Mouse (Mus musculus): ENCODE results near the gene Ncstn. TPM values are rescaled to one million over a fixed set of nuclear protein-coding genes. Genes with fewer than 3 reads are reported as not detected.

Ncstn gene
- polyA plus RNA-seq, 1 experiment from 2014 or later = 86.8 TPM

DNA sequence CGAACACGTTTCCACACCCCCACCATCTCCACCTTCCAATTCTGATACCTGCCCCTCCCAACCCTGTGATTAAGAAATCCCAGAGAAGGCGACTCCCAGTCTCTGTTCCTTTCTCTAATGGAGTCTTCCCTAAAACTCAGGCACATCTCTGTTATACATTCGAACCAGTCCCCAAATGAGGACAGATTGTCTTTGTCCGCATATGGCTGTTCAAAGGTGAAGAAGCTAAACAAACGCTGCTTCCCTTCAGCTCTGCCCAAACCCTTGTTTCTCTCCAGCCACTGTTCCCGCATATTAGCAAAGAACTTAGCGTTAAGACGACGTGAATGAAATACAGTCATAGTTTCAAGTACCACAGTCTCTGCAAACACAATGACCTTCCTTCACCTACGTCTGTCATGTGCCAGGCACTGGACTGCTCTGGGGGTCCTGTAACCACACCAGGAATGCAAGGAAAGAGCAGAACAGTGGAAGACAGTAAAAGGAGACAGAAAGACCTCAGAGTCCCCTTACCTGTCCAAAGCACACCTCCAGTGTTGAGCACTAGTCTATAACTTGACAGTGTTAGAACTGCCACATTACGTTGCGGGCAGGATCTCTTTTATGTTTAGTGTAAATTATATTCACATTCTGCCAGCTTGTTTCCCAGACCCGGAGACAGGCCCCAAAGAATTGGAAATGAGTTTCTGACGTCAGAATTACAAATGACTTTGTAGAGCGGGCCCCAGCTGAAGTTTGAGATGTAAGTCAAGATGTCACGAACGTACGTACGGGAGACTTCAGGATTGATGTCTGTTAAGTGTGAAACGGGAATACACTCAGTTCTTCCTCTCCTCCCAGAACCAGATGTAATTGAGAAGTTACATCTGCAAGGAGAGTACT, 54.0 kb downstream of the Ncstn start, which contains the start of gene Vangl2:
Gene Vangl2 (minus strand): TSS at position 51 of the 882 bp plus-strand sequence.
- ATAC-seq (ENCODE audit: insufficient number of reproducible peaks, low FRiP score, low TSS enrichment, low read depth) = no peak
- H3K27ac ChIP-seq (replicated peaks; ENCODE audit: low read depth, low read length) = peak within 1 kb of the TSS; percentile 56

DNA sequence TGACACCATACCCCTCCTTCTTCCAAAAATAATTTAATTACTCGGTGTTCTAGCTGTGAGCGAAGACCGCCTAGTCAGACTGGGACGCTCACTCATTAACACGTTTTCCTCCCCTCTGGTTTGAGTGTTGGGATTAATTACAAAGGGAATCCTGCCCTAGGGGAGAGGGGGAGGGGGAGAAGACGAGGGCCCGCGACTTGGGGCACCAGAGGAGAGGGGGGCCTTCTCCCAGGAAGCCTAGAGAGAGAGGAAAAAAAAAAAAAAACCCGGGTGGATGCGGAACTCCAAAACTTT, 54.8 kb downstream of the Ncstn start:
- Histone ChIP-seq H3K36me3 (ENCODE audit: control insufficient read depth, insufficient read depth, low read length) (no peaks in the 10 kb centered on the region), H3K9ac (ENCODE audit: low read length) (peak overlapping the region; percentile 98), H3K9me3 (ENCODE audit: control insufficient read depth, low read length) (no peaks in the 10 kb centered on the region), H3K27me3 (ENCODE audit: control insufficient read depth, insufficient read depth, low read length) (no peaks in the 10 kb centered on the region), H3K27ac (replicated peaks; ENCODE audit: low read depth, low read length) (peak overlapping the region; percentile 56), H3K4me2 (ENCODE audit: low read depth, severe bottlenecking) (peak overlapping the region; percentile 75), H3K4me3 (ENCODE audit: low read depth, low read length) (0 out of 2 replicates have a peak overlapping the region, but pooled peaks have one; percentile 89), H3K4me1 (ENCODE audit: control insufficient read depth, insufficient read depth, low read length) (peaks cover 24% of the 10 kb centered on the region)
- WGBS = 3% methylated on average over 10 of the region's 10 CpGs
- DNase-seq (ENCODE audit: low spot score) (no peak), ATAC-seq (ENCODE audit: insufficient number of reproducible peaks, low FRiP score, low TSS enrichment, low read depth) (no peak)

More for the DNA sequence above, 54.0 kb downstream of the Ncstn start, which contains the start of gene Vangl2:
- H3K4me2 ChIP-seq (ENCODE audit: low read depth, severe bottlenecking) = peak within 1 kb of the TSS; percentile 75
- 50% methylated on average over 21 of the region's 21 CpGs for WGBS
- H3K36me3 ChIP-seq (ENCODE audit: control insufficient read depth, insufficient read depth, low read length) = no peaks in the 10 kb centered on the region
- H3K9me3 ChIP-seq (ENCODE audit: control insufficient read depth, low read length) = no peaks in the 10 kb centered on the region
- DNase-seq (ENCODE audit: low spot score) = no peak
- H3K9ac ChIP-seq (ENCODE audit: low read length) = peak within 1 kb of the TSS; percentile 98
- H3K4me3 ChIP-seq (ENCODE audit: low read depth, low read length) = peak within 1 kb of the TSS; percentile 89
- H3K4me1 ChIP-seq (ENCODE audit: control insufficient read depth, insufficient read depth, low read length) = peaks cover 24% of the 10 kb centered on the region
- H3K27me3 ChIP-seq (ENCODE audit: control insufficient read depth, insufficient read depth, low read length) = no peaks in the 10 kb centered on the region

DNA sequence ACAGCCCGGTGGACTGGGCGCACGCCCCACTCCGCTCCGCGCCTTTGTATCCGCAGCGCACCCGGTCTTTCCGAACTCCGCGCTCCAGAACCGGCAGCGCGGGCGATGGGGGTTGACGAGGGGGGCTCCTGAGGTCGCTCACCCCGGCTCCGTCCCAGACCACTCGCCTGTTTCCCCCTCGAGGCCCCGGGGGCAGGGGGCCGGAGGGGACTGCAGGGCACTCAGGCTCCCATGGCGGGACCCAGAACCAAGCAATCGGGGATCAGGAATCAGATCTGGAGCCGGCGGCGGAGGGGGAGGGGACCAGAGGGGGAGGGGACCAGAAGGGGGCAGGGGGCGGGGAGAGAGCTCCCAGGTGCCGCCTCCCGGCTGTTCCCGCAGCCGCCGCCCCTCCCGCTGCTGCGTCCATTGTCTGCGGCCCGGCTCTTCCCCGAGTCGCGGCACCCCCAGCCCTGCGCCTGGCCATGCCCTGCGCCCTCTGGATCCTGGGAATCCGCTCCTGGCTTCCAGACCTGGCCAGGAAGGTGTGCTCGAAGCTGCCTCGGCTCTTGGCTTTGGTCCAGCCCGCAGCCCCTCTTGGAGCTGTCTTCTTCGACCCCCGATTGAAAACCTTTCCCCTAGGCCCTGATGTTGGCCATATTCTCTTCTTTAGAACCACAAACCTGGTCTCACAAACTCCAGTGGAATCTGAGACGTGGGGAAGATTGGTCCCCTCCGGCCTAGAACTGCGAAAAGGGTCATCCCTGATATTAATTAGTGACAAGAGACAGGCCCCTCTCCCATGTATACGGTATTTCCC, 55.4 kb downstream of the Ncstn start:
- H3K9ac ChIP-seq (ENCODE audit: low read length) = peak overlapping the region; percentile 98
- ATAC-seq (ENCODE audit: insufficient number of reproducible peaks, low FRiP score, low TSS enrichment, low read depth) (peak; percentile 86), DNase-seq (ENCODE audit: low spot score) (peak; percentile 97)
- no peaks in the 10 kb centered on the region for H3K36me3 ChIP-seq (ENCODE audit: control insufficient read depth, insufficient read depth, low read length)
- H3K4me2 ChIP-seq (ENCODE audit: low read depth, severe bottlenecking) = peak overlapping the region; percentile 75
- peak overlapping the region; percentile 92 for H3K27ac ChIP-seq (replicated peaks; ENCODE audit: low read depth, low read length)
- no peaks in the 10 kb centered on the region for H3K27me3 ChIP-seq (ENCODE audit: control insufficient read depth, insufficient read depth, low read length)
- peak overlapping the region; percentile 89 for H3K4me3 ChIP-seq (ENCODE audit: low read depth, low read length)
- no peaks in the 10 kb centered on the region for H3K9me3 ChIP-seq (ENCODE audit: control insufficient read depth, low read length)
- peaks cover 24% of the 10 kb centered on the region for H3K4me1 ChIP-seq (ENCODE audit: control insufficient read depth, insufficient read depth, low read length)
- under 1% methylated on average over 43 of the region's 54 CpGs for WGBS

DNA sequence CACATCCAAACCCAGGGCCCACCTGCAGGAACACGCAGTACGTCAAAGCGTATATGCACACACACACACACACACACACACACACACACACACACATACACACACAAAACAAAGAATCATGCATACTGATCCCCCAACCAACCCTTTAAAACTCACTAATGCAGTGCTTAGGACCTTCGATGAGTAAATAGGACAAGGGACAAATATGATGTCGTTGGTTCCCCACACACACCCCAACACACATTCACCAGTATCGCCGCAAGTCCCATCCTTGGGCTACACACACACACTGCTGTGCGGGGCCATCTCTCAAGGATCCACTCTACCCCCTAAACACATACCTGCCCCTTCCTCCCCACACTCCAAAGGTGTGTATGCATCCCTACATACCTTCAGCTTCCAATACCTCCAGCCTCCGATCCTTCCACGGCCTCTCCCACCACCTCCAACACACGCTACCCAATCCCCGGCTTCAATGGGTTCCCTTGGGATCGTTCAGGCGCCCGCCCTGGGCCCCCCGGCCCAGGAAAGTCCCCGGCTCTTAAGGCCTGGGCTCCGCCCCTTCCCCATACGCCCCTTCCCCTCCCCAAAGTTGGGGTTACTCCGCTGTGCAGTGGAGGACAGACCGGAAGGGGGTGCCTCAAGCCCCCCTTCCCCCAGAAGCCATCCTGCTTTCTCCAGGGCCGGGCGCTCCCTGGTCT, 56.2 kb downstream of the Ncstn start:
- WGBS = 2% methylated on average over 23 of the region's 23 CpGs
- no peaks in the 10 kb centered on the region for H3K27me3 ChIP-seq (ENCODE audit: control insufficient read depth, insufficient read depth, low read length)
- peaks cover 24% of the 10 kb centered on the region for H3K4me1 ChIP-seq (ENCODE audit: control insufficient read depth, insufficient read depth, low read length)
- peak overlapping the region; percentile 92 for H3K27ac ChIP-seq (replicated peaks; ENCODE audit: low read depth, low read length)
- peak overlapping the region; percentile 89 for H3K4me3 ChIP-seq (ENCODE audit: low read depth, low read length)
- peak overlapping the region; percentile 75 for H3K4me2 ChIP-seq (ENCODE audit: low read depth, severe bottlenecking)
- H3K36me3 ChIP-seq (ENCODE audit: control insufficient read depth, insufficient read depth, low read length) = no peaks in the 10 kb centered on the region
- DNase-seq (ENCODE audit: low spot score) (peak; percentile 71), ATAC-seq (ENCODE audit: insufficient number of reproducible peaks, low FRiP score, low TSS enrichment, low read depth) (peak; percentile 82)
- H3K9ac ChIP-seq (ENCODE audit: low read length) = peak overlapping the region; percentile 98
- no peaks in the 10 kb centered on the region for H3K9me3 ChIP-seq (ENCODE audit: control insufficient read depth, low read length)

DNA sequence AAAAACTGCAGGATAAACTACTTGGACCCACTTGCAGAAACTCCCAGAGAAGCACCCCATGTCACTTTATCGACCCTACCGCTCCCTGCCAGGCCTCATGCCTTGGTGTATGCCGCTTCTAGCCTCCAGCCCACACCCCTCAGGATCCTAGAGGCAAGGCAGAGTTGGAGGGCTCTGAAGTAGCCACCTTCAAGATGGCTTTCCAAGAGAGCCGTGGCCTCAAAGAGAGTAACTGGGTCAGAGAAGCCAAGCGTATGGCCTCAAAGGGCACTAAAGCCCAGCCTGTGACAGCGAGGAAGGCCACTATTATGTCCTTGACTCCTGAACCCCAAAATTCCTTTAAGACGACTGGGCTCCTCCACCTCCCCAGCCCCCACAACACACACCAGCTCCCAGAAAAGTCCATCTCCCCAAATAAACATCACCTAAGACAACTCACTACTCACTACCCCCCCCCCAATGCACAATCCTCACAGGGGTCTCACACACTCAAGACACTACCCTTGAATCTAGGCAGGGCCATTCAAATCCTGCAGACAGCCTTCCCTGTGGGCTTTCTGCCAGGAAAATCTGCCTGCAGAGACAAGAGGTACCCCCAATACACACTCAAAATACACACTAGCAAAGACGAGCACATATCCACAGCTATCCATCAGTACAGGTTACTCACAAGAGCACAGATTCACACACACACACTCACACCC, 57.2 kb downstream of the Ncstn start:
- Histone ChIP-seq H3K27ac (replicated peaks; ENCODE audit: low read depth, low read length) (no peak overlapping the region), H3K4me3 (ENCODE audit: low read depth, low read length) (peak overlapping the region; percentile 89), H3K9ac (ENCODE audit: low read length) (peak overlapping the region; percentile 98), H3K36me3 (ENCODE audit: control insufficient read depth, insufficient read depth, low read length) (no peaks in the 10 kb centered on the region), H3K9me3 (ENCODE audit: control insufficient read depth, low read length) (no peaks in the 10 kb centered on the region), H3K27me3 (ENCODE audit: control insufficient read depth, insufficient read depth, low read length) (no peaks in the 10 kb centered on the region), H3K4me2 (ENCODE audit: low read depth, severe bottlenecking) (peak overlapping the region; percentile 75), H3K4me1 (ENCODE audit: control insufficient read depth, insufficient read depth, low read length) (peaks cover 24% of the 10 kb centered on the region)
- DNase-seq (ENCODE audit: low spot score) (no peak), ATAC-seq (ENCODE audit: insufficient number of reproducible peaks, low FRiP score, low TSS enrichment, low read depth) (no peak)
- WGBS = 58% methylated on average over 8 of the region's 8 CpGs

DNA sequence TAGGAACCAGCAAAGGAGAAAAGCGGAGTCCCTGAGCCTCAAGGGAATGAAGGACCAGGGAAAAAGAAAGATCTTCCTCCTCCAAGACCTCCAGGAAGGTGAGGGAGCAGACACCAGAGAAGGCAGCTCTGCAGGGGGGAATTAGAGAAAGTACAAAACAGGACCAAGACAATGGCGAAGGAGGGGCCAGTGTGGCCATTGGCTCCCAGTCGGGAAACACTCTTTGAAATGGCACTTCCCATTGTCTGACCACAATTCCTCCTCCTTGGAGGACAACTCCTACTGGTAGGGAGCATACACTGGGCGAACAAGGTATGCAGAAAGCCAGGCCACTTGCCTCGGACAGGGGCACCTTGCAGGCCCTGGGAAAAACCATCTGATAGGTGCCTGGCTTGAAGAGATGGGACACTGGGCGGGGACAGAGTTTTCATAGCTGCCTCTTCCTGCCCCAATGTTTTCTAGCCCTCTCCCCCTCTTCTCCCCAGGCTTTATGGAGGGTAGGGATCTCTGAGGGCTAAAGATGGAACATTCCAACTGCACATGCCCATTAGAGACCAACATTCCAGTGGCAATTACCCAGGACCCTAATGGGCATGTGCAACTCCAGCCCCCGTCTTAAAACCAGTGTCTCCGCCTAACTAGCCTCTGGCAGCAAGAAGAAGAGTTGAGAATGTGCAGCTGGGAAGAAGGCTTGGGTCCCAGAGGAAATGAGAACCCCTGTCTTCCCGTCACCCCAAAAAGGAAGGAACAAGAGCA, 58.3 kb downstream of the Ncstn start:
- ATAC-seq (ENCODE audit: insufficient number of reproducible peaks, low FRiP score, low TSS enrichment, low read depth) (no peak), DNase-seq (ENCODE audit: low spot score) (no peak)
- 46% methylated on average over 9 of the region's 9 CpGs for WGBS
- Histone ChIP-seq H3K4me1 (ENCODE audit: control insufficient read depth, insufficient read depth, low read length) (peaks cover 24% of the 10 kb centered on the region), H3K4me2 (ENCODE audit: low read depth, severe bottlenecking) (peak overlapping the region; percentile 75), H3K9ac (ENCODE audit: low read length) (no peak overlapping the region; the same call in 1 of the 2 replicates), H3K27me3 (ENCODE audit: control insufficient read depth, insufficient read depth, low read length) (no peaks in the 10 kb centered on the region), H3K4me3 (ENCODE audit: low read depth, low read length) (no peak overlapping the region), H3K27ac (replicated peaks; ENCODE audit: low read depth, low read length) (no peak overlapping the region), H3K9me3 (ENCODE audit: control insufficient read depth, low read length) (no peaks in the 10 kb centered on the region), H3K36me3 (ENCODE audit: control insufficient read depth, insufficient read depth, low read length) (no peaks in the 10 kb centered on the region)

DNA sequence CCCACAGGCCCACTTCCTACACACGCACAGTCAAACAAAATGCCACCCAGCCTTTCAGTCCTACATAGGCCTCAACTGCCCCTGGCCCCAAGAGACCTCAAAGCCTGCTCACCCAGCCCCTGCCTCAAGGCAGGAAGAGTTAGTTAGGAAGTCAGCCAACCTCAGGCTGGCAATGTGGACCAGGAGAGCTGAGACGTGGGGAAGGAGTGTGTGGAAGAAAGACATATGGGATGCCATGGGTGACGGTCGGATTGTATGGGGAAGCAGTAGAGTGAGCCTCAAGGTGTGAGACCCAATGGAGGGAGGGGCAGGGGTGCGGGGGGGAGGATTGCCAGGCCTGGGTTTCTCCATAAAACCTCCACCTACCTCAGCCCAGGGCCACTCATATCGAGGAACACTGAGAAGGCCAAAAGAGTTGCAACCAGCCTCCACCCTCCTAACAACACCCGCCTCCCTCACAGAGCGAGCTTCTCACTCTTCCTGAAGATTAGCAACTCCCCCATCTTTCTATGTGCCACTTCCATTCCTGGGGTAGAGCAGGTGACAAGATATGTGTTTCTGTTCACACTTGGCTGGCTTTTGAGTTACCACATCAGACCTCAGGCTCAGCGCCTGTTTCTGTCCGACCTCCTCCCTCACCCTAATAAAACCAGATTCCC, 62.6 kb downstream of the Ncstn start:
- H3K27me3 ChIP-seq (ENCODE audit: control insufficient read depth, insufficient read depth, low read length) = no peaks in the 10 kb centered on the region
- 62% methylated on average over 10 of the region's 10 CpGs for WGBS
- 0 out of 2 replicates have a peak, but pooled peaks cover 2% of the 10 kb centered on the region for H3K36me3 ChIP-seq (ENCODE audit: control insufficient read depth, insufficient read depth, low read length)
- no peak overlapping the region for H3K27ac ChIP-seq (replicated peaks; ENCODE audit: low read depth, low read length)
- DNase-seq (ENCODE audit: low spot score) (no peak), ATAC-seq (ENCODE audit: insufficient number of reproducible peaks, low FRiP score, low TSS enrichment, low read depth) (no peak)
- no peaks in the 10 kb centered on the region for H3K9me3 ChIP-seq (ENCODE audit: control insufficient read depth, low read length)
- H3K9ac ChIP-seq (ENCODE audit: low read length) = no peak overlapping the region
- no peak overlapping the region for H3K4me2 ChIP-seq (ENCODE audit: low read depth, severe bottlenecking)
- no peak overlapping the region for H3K4me3 ChIP-seq (ENCODE audit: low read depth, low read length)
- peaks cover 33% of the 10 kb centered on the region for H3K4me1 ChIP-seq (ENCODE audit: control insufficient read depth, insufficient read depth, low read length)
